In genomic region chr2:42470341-42470740, GRCm38 (mm10) we compare ENCODE assay signal across 16 mouse cellular contexts.
"Had no signal": no experiment of that assay in that cellular context is flagged by ENCODE, and none has a peak within 500 bp of the region (broad histone marks: within the 10 kb centered on the region; RNA-seq: fewer than 3 reads in every experiment).

No protein-coding gene starts in this region.

- H3K4me2 ChIP-seq: limb, embryonic 12.5 days; liver, embryonic 13.5 days; lung, embryonic 15.5 days; midbrain, embryonic 12.5 days had no signal

- H3K4me1 ChIP-seq: limb, embryonic 12.5 days; liver, embryonic 13.5 days; lung, embryonic 15.5 days; megakaryocyte, embryonic 14.5 days had no signal

- H3K4me3 ChIP-seq: limb, embryonic 12.5 days; liver, embryonic 13.5 days; lung, embryonic 15.5 days; megakaryocyte, embryonic 14.5 days; midbrain, embryonic 12.5 days had no signal

- H3K9me3 ChIP-seq: limb, embryonic 12.5 days; liver, embryonic 13.5 days; lung, embryonic 15.5 days; megakaryocyte, embryonic 14.5 days; midbrain, embryonic 12.5 days had no signal

- H3K36me3 ChIP-seq: limb, embryonic 12.5 days; liver, embryonic 13.5 days; lung, embryonic 15.5 days; midbrain, embryonic 12.5 days had no signal

- H3K9ac ChIP-seq: limb, embryonic 12.5 days; liver, embryonic 13.5 days; liver, postnatal 0 days; lung, embryonic 15.5 days; midbrain, embryonic 12.5 days had no signal

- H3K27ac ChIP-seq: limb, embryonic 12.5 days; liver, embryonic 13.5 days; lung, embryonic 15.5 days; macrophage; midbrain, embryonic 12.5 days; stomach, postnatal 0 days had no signal

- H3K27me3 ChIP-seq: limb, embryonic 12.5 days; liver, embryonic 13.5 days; lung, embryonic 15.5 days; megakaryocyte, embryonic 14.5 days; midbrain, embryonic 12.5 days had no signal

- DNase-seq: kidney, adult 18-20 months; kidney, postnatal 10 days; layer of hippocampus, adult 9-11 months; liver; liver, embryonic 13.5 days; liver, postnatal 0 days; lung, postnatal 14 days; right cerebral cortex, adult 18-20 months; right cerebral cortex, postnatal 25 days; thymus, postnatal 14 days had no signal

- ATAC-seq: liver, postnatal 0 days had no signal
